Mouse (Mus musculus) CH12.LX (cell line): ENCODE results near the gene Mrpl20. TPM values are rescaled to one million over a fixed set of nuclear protein-coding genes. Genes with fewer than 3 reads are reported as not detected.

ENCODE experiments used
- DNase-seq: peaks from one replicate; pipeline ENCODE4 v3.0.0-alpha.2; 2013; ENCODE audit errors: extremely low read depth
- H3K27ac ChIP-seq: 2 replicates; pipeline ENCODE4 v1.5.1; 2012; ENCODE audit warnings: low read depth, mild to moderate bottlenecking, control low read depth, moderate library complexity; ENCODE audit not compliant: insufficient read depth
- H3K27me3 ChIP-seq: replicated peaks from 2 replicates; pipeline ENCODE3; 2012; ENCODE audit warnings: inconsistent platforms
- H3K36me3 ChIP-seq, 2 experiments: replicated peaks in 1 of 2; 2 replicates each; pipeline versions ENCODE3 to v1.6.1; 2012; ENCODE audit warnings: inconsistent platforms in 1 of 2, low read length in 1 of 2, mild to moderate bottlenecking in 1 of 2, mixed read lengths in 1 of 2, moderate library complexity in 1 of 2; ENCODE audit not compliant: control insufficient read depth in 1 of 2, insufficient read depth in 1 of 2
- H3K4me1 ChIP-seq, 2 experiments: 2 replicates each; pipeline ENCODE4 v1.6.1; 2012; ENCODE audit warnings: inconsistent platforms in 1 of 2, moderate library complexity in 1 of 2; ENCODE audit not compliant: insufficient read depth in 2 of 2, control insufficient read depth in 1 of 2
- H3K4me2 ChIP-seq: 2 replicates; pipeline ENCODE4 v1.6.1; 2012; ENCODE audit warnings: low read depth, mild to moderate bottlenecking, control low read depth; ENCODE audit not compliant: poor library complexity, insufficient read depth, severe bottlenecking
- H3K4me3 ChIP-seq, 3 experiments: fragments of 150-350 bp in 1 of 3; sonication (generic) in 1 of 3; replicated peaks in 1 of 3; 2 replicates each; pipeline versions ENCODE3 to v1.5.1; 2011 to 2012; ENCODE audit warnings: low read depth in 2 of 3, low read length in 2 of 3, mild to moderate bottlenecking in 2 of 3, moderate library complexity in 2 of 3, control low read depth in 1 of 3, improper control_type of control experiment in 1 of 3, inconsistent platforms in 1 of 3, mixed read lengths in 1 of 3; ENCODE audit not compliant: poor library complexity in 1 of 3
- H3K79me2 ChIP-seq: replicated peaks from 2 replicates; pipeline ENCODE4 v1.6.1; 2012; ENCODE audit warnings: mild to moderate bottlenecking, moderate library complexity; ENCODE audit not compliant: control insufficient read depth, poor library complexity, insufficient read depth, severe bottlenecking; ENCODE audit errors: extremely low read depth
- H3K9ac ChIP-seq: 2 replicates; pipeline ENCODE4 v1.6.1; 2012; ENCODE audit warnings: low read depth, mild to moderate bottlenecking, control low read depth, moderate library complexity; ENCODE audit not compliant: insufficient read depth
- H3K9me3 ChIP-seq: replicated peaks from 2 replicates; pipeline ENCODE3; 2012; ENCODE audit warnings: low read length, inconsistent platforms, mixed read lengths
- BHLHE40 ChIP-seq: IDR thresholded peaks from 2 replicates; pipeline ENCODE4 v1.6.1; 2011; ENCODE audit warnings: mild to moderate bottlenecking, low read depth, low read length, improper control_type of control experiment
- CHD1 ChIP-seq: IDR thresholded peaks from 2 replicates; pipeline ENCODE4 v1.6.1; 2012; ENCODE audit warnings: low read depth, low read length, improper control_type of control experiment, inconsistent platforms
- CTCF ChIP-seq, 2 experiments: IDR thresholded peaks in 1 of 2; conservative IDR thresholded peaks in 1 of 2; 2 replicates each; pipeline ENCODE4 v1.5.1; 2011 to 2012; ENCODE audit warnings: low read depth in 2 of 2, low read length in 2 of 2, improper control_type of control experiment in 1 of 2, inconsistent platforms in 1 of 2, mild to moderate bottlenecking in 1 of 2, moderate library complexity in 1 of 2
- E2F4 ChIP-seq: IDR thresholded peaks from 2 replicates; pipeline ENCODE4 v1.6.1; 2011; ENCODE audit warnings: low read depth, low read length, improper control_type of control experiment; ENCODE audit not compliant: insufficient replicate concordance
- ELF1 ChIP-seq: IDR thresholded peaks from 2 replicates; pipeline ENCODE4 v1.6.1; 2014; ENCODE audit warnings: low read depth, mild to moderate bottlenecking, inconsistent platforms, low read length, improper control_type of control experiment
- EP300 ChIP-seq: IDR thresholded peaks from 2 replicates; pipeline ENCODE4 v1.6.1; 2011; ENCODE audit warnings: low read length, improper control_type of control experiment
- HCFC1 ChIP-seq: IDR thresholded peaks from 2 replicates; pipeline ENCODE4 v1.6.1; 2012; ENCODE audit warnings: low read depth, mild to moderate bottlenecking, inconsistent platforms, low read length, improper control_type of control experiment
- IRF4 ChIP-seq: IDR thresholded peaks from 2 replicates; pipeline ENCODE4 v1.6.1; 2014; ENCODE audit warnings: low read depth, mild to moderate bottlenecking, inconsistent platforms, low read length, improper control_type of control experiment
- JUN ChIP-seq: IDR thresholded peaks from 2 replicates; pipeline ENCODE4 v1.6.1; 2011; ENCODE audit warnings: low read depth, mild to moderate bottlenecking, low read length, improper control_type of control experiment, moderate library complexity; ENCODE audit not compliant: insufficient read depth
- JUND ChIP-seq: conservative IDR thresholded peaks from 2 replicates; pipeline ENCODE4 v1.6.1; 2011; ENCODE audit warnings: low read depth, low read length, improper control_type of control experiment
- KAT2A ChIP-seq: IDR thresholded peaks from 2 replicates; pipeline ENCODE4 v1.6.1; 2012; ENCODE audit warnings: low read length, improper control_type of control experiment, inconsistent platforms; ENCODE audit not compliant: insufficient replicate concordance
- MAX ChIP-seq: IDR thresholded peaks from 2 replicates; pipeline ENCODE4 v1.6.1; 2011; ENCODE audit warnings: low read length, improper control_type of control experiment
- MAZ ChIP-seq: IDR thresholded peaks from 2 replicates; pipeline ENCODE4 v1.6.1; 2012; ENCODE audit warnings: low read depth, mild to moderate bottlenecking, inconsistent platforms, low read length, improper control_type of control experiment, moderate library complexity
- MEF2A ChIP-seq: IDR thresholded peaks from 2 replicates; pipeline ENCODE4 v1.6.1; 2014; ENCODE audit warnings: low read depth, mild to moderate bottlenecking, inconsistent platforms, low read length, improper control_type of control experiment, borderline replicate concordance
- MXI1 ChIP-seq: IDR thresholded peaks from 2 replicates; pipeline ENCODE4 v1.6.1; 2011; ENCODE audit warnings: mild to moderate bottlenecking, low read depth, low read length, improper control_type of control experiment
- MYC ChIP-seq: IDR thresholded peaks from 2 replicates; pipeline ENCODE4 v1.6.1; 2011; ENCODE audit warnings: low read depth, mild to moderate bottlenecking, improper control_type of control experiment, low read length
- PAX5 ChIP-seq: IDR thresholded peaks from 2 replicates; pipeline ENCODE4 v1.6.1; 2012; ENCODE audit warnings: low read length, inconsistent platforms, mixed read lengths
- POLR2A ChIP-seq: IDR thresholded peaks from 2 replicates; pipeline ENCODE4 v1.6.1; 2011; ENCODE audit warnings: low read depth, mild to moderate bottlenecking, improper control_type of control experiment, low read length
- POLR2AphosphoS2 ChIP-seq: IDR thresholded peaks from 2 replicates; pipeline ENCODE4 v1.6.1; 2011; ENCODE audit warnings: low read depth, low read length, improper control_type of control experiment
- RAD21 ChIP-seq: IDR thresholded peaks from 2 replicates; pipeline ENCODE4 v1.6.1; 2011; ENCODE audit warnings: low read depth, mild to moderate bottlenecking, low read length, improper control_type of control experiment, moderate library complexity
- SIN3A ChIP-seq: IDR thresholded peaks from 2 replicates; pipeline ENCODE4 v1.6.1; 2012; ENCODE audit warnings: low read length, improper control_type of control experiment, inconsistent platforms
- SMC3 ChIP-seq: IDR thresholded peaks from 2 replicates; pipeline ENCODE4 v1.6.1; 2011; ENCODE audit warnings: low read depth, low read length, improper control_type of control experiment
- TBP ChIP-seq: conservative IDR thresholded peaks from 2 replicates; pipeline ENCODE4 v1.6.1; 2011; ENCODE audit warnings: low read depth, low read length, improper control_type of control experiment
- UBTF ChIP-seq: IDR thresholded peaks from 2 replicates; pipeline ENCODE4 v1.6.1; 2012; ENCODE audit warnings: low read depth, mild to moderate bottlenecking, inconsistent platforms, low read length, improper control_type of control experiment, moderate library complexity
- USF1 ChIP-seq: IDR thresholded peaks from 2 replicates; pipeline ENCODE4 v1.6.1; 2014; ENCODE audit warnings: low read depth, mild to moderate bottlenecking, inconsistent platforms, low read length, improper control_type of control experiment
- USF2 ChIP-seq: conservative IDR thresholded peaks from 2 replicates; pipeline ENCODE4 v1.6.1; 2011; ENCODE audit warnings: low read depth, low read length, improper control_type of control experiment
- ZC3H11A ChIP-seq: IDR thresholded peaks from 2 replicates; pipeline ENCODE4 v1.6.1; 2012; ENCODE audit warnings: low read depth, mild to moderate bottlenecking, inconsistent platforms, low read length, improper control_type of control experiment
- ZKSCAN1 ChIP-seq: IDR thresholded peaks from 2 replicates; pipeline ENCODE4 v1.6.1; 2012; ENCODE audit warnings: low read depth, inconsistent platforms, low read length, improper control_type of control experiment, borderline replicate concordance
- ZMIZ1 ChIP-seq: IDR thresholded peaks from 2 replicates; pipeline ENCODE4 v1.6.1; 2012; ENCODE audit warnings: low read depth, mild to moderate bottlenecking, inconsistent platforms, low read length, improper control_type of control experiment
- ZNF384 ChIP-seq: IDR thresholded peaks from 2 replicates; pipeline ENCODE4 v1.6.1; 2012; ENCODE audit warnings: low read depth, low read length, improper control_type of control experiment, inconsistent platforms
- dilution Hi-C: fragments of 300-500 bp; cut with MboI; formaldehyde crosslinking; loops from 2 replicates; pipeline ENCODE4 v1.14.3; 2020; ENCODE audit warnings: low sequenced_read_pairs; ENCODE audit not compliant: extremely low pct_unique_long_range_greater_than_20kb, extremely low pct_ligation_motif_present
- in situ Hi-C: fragments of 300-500 bp; cut with MboI; formaldehyde crosslinking; loops from 3 replicates; pipeline ENCODE4 v1.14.3; 2019; ENCODE audit warnings: low sequenced_read_pairs, low pct_ligation_motif_present, low pct_unique_long_range_greater_than_20kb, mixed read lengths
- polyA plus RNA-seq: library from polyadenylated mRNA; unstranded; fragments of >175 nt; gene quantifications from 2 replicates; pipeline ENCODE4 v1.2.1, GENCODE M21; 2012; ENCODE audit warnings: low read depth; ENCODE audit not compliant: insufficient read length
- total RNA-seq, 2 experiments: library from RNA; depleted of rRNA; stranded (reverse); fragments of 300-350 nt in 1 of 2; fragments of >200 nt in 1 of 2; gene quantifications; 2 replicates each; pipeline ENCODE4 v1.2.3; 2012 to 2014

The Mrpl20 gene
- total and polyA plus RNA-seq, 3 experiments: 146 to 230 (median 193) TPM

- H3K4me3 ChIP-seq: no peak overlapping the region
- TF ChIP-seq ZKSCAN1 (no peak), USF1 (no peak), PAX5 (no peak), SMC3 (no peak), JUN (no peak), E2F4 (no peak), IRF4 (no peak), CTCF (conservative IDR thresholded peaks at IDR 0.05 in 1 of 2, IDR thresholded peaks at IDR 0.05 in 1 of 2; ENCODE audit: low read depth in 2 of 2, low read length in 2 of 2) (no peak), POLR2A (no peak), BHLHE40 (no peak), ZMIZ1 (no peak), ELF1 (no peak), EP300 (no peak)
- TF ChIP-seq, all 38 proteins: peak for 0
- Histone ChIP-seq H3K36me3 (peaks cover 51 to 66% of the 10 kb centered on the region in 2 experiments), H3K9ac (no peak overlapping the region), H3K9me3 (no peaks in the 10 kb centered on the region), H3K27me3 (no peaks in the 10 kb centered on the region), H3K27ac (0 out of 2 replicates have a peak overlapping the region, but pooled peaks have one; percentile 18), H3K4me2 (no peak overlapping the region), H3K79me2 (peaks cover 42% of the 10 kb centered on the region), H3K4me1 (peaks cover 10 to 20% of the 10 kb centered on the region in 2 experiments; a peak in 3 of 4 replicates)
- DNase-seq: no peak
- in situ Hi-C loops: no loop called here
- dilution Hi-C loops: no loop called here
Observed at GRCm38 (mm10) chr4:155757011-155757410, 45.7 kb upstream of the Mrpl20 start.

- Histone ChIP-seq H3K4me1 (peaks cover 14 to 24% of the 10 kb centered on the region in 2 experiments), H3K36me3 (peaks cover 28 to 43% of the 10 kb centered on the region in 2 experiments), H3K4me2 (peak overlapping the region; percentile 79), H3K9me3 (no peaks in the 10 kb centered on the region), H3K4me3 (peak overlapping the region; percentile 62 to 98 (median 84)), H3K27ac (peak overlapping the region; percentile 30; the same call in 1 of the 2 replicates), H3K9ac (peak overlapping the region; percentile 84), H3K27me3 (no peaks in the 10 kb centered on the region), H3K79me2 (peaks cover 42% of the 10 kb centered on the region)
- in situ Hi-C loops: no loop called here
- peak; percentile 81 for DNase-seq
- dilution Hi-C loops: no loop called here
- TF ChIP-seq ZC3H11A (no peak), IRF4 (no peak), KAT2A (no peak), POLR2AphosphoS2 (no peak), JUN (no peak), E2F4 (no peak), MAX (peak; percentile 41; the same call in 1 of the 2 replicates), TBP (0 out of 2 replicates have a peak, but pooled peaks have one; percentile 14), CTCF (conservative IDR thresholded peaks at IDR 0.05 in 1 of 2, IDR thresholded peaks at IDR 0.05 in 1 of 2; ENCODE audit: low read depth in 2 of 2, low read length in 2 of 2) (peak; percentile 42 to 69; a peak in 3 of 4 replicates), HCFC1 (no peak), MXI1 (peak; percentile 88), POLR2A (peak; percentile 24; the same call in 1 of the 2 replicates), PAX5 (no peak), CHD1 (no peak), USF1 (no peak), SMC3 (peak; percentile 29; the same call in 1 of the 2 replicates), MAZ (no peak), UBTF (no peak), MYC (no peak; the same call in 1 of the 2 replicates), SIN3A (peak; percentile 91), USF2 (no peak), JUND (no peak), EP300 (no peak), RAD21 (peak; percentile 19), MEF2A (no peak), ZNF384 (no peak), ZMIZ1 (no peak)
Observed at GRCm38 (mm10) chr4:155759862-155760612, 42.6 kb upstream of the Mrpl20 start.
